Mouse (Mus musculus): Measurements from ENCODE around the gene Enc1.

The Enc1 gene

DNA sequence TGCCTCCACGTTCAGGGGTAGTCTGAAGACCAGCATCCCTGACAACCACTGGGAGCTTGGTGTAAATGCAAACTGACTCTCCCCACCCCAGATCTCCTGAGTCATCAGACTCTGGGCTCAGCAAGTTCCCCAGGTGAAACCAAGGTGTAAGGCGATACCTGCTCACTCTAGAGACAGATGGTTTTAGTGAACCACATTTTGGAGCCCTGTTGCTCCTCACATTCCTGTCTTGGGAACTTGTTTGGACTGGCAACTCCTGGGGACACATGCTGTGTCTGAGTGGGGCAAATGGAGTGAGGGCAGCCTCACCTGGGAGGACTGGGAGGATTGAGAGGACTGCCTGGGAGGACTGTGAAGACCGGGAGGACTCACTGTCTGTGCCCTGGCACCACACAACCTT lies 13.1 kb upstream of the Enc1 start:
- DNase-seq (ENCODE audit: low spot score), result no peak

DNA sequence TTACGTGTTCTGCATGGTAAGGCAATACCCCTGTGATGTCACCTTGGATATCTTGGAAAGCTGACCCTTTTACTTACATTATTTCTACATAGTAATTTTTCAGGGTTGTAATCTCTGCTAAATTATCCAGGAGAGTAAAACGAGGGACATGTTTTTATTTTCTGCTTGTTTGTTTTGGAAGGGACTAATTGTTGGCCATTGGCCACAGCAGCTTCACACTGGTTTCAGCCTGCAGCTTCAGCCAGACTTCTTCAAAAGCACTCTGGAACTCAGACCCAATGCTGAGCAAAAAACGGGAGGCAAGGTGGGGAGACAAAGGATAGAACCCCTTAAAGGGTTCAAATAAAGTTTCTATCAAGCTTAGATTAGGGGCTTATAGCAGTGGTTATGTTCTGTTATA lies 10.8 kb upstream of the Enc1 start:
- DNase-seq (ENCODE audit: low spot score), result no peak

DNA sequence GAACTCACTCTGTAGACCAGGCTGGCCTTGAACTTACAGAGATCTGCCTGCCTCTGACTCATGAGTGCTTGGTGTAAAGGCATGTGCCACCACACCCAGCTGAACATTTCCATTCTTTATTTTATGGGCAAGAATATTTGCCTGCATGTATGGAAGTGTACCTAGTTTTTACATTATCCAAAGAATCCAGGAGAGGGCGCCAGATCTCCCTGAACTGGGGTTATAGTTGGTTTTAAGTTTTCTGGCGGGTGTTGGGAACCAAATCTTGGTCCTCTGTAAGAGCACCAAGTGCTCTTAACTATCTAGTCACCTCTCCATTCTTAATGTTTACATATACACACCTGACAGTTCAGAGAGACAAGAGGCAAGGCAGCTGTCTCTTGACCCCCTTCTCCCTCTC lies 7.8 kb upstream of the Enc1 start:
- no peak for DNase-seq (ENCODE audit: low spot score)

DNA sequence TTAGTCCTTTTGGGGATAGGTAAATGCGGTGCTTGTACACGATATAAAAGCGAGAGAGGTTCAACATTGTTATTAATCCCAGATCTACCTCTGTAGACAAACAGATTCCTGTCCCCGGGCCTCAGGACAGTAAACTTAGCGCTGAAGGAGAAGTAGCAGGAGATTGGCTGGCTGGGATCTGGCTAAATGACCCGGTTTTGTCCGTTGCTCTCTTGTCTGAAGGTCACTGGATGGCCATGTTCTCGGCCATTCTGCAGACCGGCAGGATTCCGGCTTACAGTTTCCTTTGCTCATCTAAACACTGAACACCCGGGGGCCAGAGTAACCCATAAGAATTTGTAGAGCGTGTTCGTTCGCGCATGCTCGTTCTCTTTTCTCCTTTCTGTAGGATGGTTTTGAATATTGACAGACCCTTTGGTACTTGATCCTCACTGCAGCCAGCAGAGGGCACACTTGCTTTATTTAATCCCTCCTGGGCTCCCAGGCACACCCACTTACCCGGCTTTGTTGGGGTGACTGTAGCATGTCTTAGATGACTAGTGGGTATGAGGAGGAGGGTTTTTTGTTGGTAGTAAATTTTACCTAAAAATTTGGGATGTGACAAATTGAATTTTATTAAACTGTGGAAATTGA lies 6.0 kb upstream of the Enc1 start:
- peak; percentile 55 for DNase-seq (ENCODE audit: low spot score)

DNA sequence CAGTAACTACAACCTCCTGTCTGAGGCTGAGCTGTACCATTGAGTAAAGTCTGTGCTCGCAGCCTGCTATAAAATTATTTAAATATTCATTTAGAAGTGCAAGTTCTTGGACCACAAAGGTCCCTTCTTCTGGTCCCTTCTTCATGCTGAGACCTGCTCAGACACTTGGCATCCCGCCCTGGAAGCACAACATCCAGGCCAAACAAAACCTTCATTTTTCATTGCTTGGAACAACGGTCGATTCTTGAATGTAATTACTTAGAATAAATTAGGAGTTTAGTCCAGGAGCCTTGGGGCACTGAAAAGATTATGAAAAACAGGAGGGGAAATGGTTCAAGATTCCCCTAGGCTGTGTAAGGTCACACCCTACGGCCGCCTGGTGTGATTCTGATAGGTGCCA lies 5.0 kb upstream of the Enc1 start:
- DNase-seq (ENCODE audit: low spot score), result no peak

DNA sequence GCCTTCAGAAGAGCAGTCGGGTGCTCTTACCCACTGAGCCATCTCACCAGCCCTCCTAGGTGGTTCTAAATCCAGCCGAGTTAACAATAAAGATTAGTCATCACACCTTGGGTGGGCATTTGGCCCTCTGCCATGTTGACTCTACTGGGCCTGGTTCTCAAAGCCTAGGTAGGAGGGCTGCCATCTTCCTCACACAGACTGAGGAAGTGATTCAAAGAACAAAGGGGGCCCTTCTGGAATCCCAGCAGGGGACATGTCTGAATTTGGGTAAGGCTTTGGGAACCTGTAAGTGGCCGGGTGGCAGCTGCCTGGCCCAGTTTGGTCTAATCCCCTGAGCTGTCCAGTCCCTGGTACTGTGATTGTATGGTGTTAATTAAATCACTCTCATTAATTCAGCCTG lies 3.2 kb upstream of the Enc1 start:
- no peak for DNase-seq (ENCODE audit: low spot score)

DNA sequence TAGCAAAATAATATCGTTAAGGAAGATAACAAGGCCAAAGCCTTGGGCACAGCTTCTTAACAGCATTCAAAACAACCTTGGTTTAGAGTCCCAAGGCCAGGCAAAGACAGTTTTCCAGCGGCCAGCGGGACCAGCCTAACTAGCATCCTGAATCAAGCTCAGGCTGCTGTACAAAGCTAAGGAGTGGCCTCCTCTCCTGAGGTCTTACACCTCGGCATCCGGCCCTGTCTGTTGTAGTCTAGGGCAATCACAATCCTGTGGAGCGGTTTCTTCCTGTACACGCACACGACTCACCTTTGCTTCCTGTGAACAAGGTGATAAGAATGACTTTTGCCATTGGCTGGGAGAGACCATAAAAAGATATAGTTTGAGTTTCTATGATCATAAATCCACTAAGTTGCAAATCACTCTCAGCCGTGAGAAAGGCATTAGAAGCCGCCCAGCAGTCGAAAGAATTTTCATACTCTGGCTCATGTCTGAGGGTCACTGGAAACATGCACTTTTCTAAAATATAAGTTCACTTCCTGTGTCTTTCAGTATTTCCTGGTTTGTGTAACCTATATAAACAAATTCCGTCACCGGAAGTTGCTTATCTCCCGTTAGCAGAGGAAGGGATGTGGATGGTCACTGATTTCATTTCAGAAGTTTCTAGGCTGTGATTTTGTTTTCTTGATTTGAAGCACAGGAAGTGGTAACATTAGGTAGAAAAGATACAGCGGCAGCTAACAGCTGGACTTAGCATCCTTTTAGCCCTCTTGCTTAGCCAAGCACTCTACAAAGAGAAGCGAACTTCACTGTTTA lies 2.5 kb upstream of the Enc1 start:
- DNase-seq (ENCODE audit: low spot score), result no peak

DNA sequence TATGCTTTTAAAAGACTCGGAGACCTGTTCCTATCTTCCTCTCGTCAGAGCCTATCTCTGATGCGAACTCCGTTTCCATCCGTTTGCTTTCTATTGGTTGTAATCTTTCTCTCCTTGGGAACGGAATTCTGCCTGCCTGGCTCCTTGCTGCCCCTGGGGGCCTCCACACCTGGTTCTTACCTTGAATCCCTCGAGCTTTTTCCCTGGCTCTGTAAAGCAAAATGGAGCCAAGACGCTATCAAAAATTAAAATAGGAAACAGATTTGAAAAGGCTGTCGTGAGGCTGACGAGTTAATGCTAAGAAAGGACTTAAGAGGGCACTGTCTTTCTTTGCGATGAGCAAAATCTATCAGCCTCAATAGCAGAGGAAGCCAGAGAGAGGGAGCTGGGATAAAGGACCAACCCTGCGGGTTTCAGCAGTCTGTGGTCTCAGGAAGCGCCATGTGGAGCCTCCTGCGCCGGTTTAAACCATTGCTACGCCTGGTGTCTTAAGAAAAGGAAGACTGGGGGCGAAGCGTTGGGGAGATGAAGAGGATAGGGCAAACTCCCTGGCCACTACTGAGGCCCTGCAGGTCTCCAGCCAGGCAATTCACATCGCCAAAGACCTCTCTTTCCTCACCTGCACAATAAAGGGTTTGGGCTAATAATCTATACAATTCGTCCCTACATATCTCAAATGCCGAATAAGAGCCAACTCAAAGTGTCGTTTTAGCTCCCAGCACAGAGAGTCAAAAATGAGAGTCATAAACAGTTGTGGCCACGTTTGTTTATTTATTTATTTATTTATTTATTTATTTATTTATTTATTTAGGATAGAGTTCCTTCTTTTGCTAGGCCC lies 1.3 kb upstream of the Enc1 start:
- DNase-seq (ENCODE audit: low spot score), result no peak

DNA sequence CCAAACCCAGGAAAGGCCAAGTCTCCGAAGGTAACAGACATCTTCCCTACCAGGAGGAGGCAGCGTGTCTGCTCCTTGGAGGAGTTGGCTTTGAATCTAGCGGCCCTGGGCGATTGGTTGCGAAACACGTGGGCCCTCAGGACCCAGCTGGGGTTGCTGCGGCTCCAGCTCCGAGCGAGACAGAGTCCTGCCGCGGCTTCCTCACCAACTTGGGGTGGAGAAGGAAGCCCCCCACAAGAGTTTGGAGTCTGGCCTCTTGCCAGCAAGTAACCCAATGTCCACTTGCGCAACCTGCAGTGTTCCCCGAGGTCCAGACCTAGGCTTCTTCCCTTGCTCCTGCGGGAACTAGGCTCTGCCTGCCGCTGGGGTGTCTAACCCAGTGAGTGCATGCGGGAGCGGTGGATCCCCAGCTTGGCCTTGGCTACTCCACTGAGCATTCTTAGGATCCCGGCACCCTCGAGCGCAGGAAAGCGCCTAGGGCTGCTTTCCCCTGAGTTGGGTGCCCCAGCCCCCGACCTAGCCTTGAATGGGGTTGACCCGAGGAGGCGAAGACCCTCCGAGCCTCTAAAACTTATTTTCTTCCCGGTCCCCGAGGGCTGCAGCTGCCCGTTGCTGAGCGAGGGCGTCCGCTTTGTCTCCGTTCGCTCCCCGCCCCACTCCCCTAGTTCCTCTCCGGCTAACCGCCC lies 483 bp upstream of the Enc1 start:
- DNase-seq (ENCODE audit: low spot score), result peak; percentile 82

DNA sequence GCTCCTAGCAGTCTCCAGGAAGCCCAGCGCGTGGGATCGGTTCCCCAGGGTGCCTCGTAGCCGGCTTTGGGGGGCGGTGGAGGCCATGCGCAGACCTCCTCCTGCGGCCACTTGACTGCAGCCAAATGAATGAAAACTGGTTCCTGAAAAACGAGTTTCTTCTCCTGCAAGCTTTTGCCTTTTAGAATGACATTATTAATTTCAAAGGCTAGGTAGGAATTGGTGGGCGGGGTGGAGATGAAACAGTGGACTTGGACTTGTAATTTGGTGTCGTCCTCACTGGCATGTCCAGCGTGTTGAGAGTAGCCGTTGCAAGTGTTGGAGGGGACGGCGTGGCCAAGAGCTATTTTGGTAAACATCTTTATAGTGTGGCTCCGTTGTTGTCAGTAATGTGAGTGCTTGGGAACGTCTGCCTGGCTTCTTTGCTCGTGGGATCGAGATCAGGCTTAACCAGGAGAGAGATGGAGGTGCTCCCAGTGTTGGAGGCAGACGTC lies 929 bp downstream of the Enc1 start:
- DNase-seq (ENCODE audit: low spot score), result no peak

DNA sequence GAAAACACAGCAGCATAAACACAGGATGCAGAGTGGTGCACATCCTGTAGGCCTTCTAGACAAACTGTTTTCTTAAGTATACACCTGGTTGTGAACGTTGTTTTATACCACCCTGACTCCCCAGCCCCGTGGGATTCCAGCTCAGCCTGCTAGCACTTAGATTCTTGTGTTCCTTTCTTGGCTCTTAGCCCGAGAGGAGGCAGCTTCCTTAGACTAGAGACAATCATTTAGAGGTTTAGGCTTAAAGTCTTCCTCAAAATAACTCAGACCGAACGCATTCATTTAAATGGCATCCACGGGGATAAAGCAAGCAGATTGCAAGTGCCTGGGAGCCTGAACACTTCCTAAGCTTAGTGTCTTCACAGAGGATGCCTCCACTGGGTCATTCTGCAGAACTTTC lies 1.8 kb downstream of the Enc1 start:
- no peak for DNase-seq (ENCODE audit: low spot score)

DNA sequence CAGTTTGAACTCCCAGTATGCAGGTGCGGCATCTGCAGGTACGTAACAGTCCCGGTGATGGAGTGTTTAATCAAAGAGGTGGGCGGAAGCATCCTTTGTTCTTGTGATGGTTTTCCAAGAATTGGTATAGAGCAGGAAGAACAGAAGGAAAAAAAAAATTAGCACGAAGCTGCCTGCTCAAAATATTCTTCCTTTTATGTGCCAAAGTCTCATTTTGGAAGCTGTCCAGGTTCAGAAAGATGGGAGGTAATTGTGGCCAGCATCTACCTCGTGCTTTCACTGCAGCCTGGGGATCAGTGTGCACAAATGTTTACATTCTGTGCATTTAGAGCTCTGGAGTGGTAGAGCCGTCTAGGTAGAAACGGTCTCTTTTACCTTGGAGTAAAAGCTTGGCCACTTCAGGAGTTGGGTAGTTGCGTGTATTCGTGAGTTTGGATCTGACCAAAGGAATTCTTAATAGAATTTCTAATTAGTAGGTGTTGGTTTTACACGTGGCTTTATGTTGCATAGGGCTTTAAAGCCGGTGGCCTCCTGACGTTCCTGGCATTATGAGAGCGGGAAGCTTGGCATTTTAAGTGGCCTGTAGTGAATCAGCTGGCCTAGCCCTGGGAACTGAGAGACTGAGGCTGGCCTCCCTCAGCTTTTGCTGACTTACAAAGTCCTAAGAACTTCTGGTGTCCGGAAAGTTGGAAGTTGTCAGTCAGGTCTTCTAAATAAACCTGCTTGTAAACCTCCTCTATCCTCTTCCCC lies 3.2 kb downstream of the Enc1 start:
- DNase-seq (ENCODE audit: low spot score), result no peak

DNA sequence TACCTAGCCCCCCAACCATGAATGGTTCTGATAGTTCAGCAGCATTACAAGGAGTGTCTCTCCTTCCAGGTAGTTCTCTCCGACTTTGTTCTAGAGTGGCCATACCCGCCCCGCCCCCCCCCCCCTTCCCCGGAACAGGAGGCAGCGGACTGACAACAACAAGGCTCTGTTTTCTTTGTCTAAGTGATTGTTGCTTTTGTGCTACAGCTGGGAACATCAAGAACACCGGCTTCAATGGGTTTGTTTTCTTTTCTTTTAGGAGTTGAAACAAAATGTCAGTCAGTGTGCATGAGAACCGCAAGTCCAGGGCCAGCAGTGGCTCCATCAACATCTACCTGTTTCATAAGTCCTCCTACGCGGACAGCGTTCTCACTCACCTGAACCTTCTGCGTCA lies 3.8 kb downstream of the Enc1 start:
- DNase-seq (ENCODE audit: low spot score), result peak; percentile 54

DNA sequence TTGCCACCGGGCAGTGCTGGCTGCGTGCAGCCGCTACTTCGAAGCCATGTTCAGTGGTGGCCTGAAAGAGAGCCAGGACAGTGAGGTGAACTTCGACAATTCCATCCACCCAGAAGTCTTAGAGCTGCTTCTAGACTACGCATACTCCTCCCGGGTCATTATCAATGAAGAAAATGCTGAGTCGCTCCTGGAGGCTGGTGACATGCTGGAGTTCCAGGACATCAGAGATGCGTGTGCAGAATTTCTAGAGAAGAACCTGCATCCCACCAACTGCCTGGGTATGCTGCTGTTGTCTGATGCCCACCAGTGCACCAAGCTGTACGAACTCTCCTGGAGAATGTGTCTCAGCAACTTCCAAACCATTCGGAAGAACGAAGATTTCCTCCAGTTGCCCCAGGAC lies 4.3 kb downstream of the Enc1 start:
- no peak for DNase-seq (ENCODE audit: low spot score)

DNA sequence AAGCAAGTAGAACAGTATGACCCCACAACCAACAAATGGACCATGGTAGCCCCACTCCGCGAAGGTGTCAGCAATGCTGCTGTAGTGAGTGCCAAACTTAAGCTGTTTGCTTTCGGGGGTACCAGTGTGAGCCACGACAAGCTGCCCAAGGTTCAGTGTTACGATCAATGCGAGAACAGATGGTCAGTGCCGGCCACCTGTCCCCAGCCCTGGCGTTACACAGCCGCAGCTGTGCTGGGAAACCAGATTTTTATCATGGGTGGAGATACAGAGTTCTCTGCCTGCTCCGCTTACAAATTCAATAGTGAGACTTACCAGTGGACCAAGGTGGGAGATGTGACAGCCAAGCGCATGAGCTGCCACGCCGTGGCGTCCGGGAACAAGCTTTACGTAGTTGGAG lies 5.3 kb downstream of the Enc1 start:
- no peak for DNase-seq (ENCODE audit: low spot score)

DNA sequence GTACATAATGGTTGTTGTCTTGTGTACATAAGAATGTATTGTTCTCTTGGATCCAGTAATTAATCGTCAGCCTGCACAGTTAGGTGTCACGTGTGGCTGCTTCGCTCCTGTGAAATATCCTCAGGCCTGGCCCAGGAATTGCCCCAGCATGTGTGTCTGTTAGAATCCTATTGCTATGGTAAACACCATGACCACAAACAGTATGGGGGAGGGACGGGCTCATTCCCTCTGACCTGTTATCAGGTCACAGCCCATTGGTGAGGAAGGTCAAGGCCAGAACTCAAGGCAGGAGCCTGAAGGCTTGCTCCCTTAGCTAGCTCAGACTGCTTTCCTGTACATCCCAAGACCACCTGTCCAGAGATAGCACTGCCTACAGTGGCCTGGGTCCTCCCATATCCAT lies 6.8 kb downstream of the Enc1 start:
- no peak for DNase-seq (ENCODE audit: low spot score)

DNA sequence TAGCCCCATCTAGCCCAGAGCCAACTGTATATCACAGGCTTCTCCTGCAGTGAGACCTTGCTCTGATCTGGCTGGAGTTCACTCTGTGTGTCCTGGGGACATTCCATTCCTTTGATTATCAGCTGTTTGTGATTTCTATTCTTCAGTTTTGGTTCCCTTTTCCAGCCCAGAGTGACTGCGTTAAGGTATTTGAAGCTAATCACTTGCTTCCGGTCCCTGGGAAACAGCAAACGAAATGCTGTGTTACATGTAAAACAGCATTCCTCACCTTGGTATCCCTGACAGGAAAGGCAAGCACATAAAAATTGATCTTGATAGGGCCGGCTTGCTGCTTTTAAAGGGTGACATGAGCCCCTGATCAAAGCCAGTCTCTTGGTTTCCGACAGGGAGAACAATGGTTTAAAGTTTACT lies 8.2 kb downstream of the Enc1 start:
- DNase-seq (ENCODE audit: low spot score), result no peak

DNA sequence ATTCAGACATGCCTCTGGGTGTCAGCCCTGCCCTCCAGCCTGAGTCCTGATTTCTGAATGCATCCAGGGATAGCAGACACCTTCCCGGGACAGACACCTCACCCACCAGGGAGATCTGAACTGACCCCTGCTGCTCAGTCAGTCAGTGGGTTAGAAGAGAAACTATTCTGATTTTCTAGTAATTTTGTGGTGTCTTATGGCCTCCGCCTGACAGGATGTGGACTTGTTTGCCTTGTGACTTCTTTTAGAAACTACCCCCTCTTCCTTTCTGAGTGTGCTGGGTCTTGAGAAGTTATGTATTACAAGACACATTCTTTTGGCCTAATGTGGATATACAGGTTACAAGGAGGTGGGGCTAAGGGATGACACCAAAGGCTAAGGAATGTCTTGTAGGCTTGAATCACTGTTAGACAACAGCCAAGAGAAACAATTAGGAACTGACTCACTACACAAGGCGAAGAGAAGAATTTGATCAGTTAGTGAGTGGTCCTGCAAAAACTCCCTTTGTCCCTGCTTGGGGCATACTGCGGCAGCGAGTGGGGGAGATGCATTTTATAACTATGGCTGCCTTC lies 8.7 kb downstream of the Enc1 start:
- no peak for DNase-seq (ENCODE audit: low spot score)

DNA sequence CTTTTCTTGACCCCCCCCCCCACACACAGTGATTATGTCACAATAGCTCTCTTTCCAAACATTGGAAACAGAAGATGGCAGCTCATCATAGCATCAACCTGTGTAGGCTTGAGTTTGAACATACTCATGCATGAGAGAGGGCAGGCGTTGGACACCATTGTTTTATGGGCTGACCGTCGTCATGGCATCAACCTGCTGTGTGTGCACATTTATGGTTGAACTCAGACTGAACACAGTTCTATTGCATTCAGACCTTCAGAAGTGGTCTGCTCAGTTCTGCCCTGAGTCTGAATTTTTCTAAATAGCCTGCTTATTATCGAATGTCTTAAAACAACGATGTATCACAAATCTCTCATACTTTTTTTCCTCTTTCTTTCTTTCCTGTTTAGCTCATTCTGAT lies 9.2 kb downstream of the Enc1 start:
- DNase-seq (ENCODE audit: low spot score), result no peak

DNA sequence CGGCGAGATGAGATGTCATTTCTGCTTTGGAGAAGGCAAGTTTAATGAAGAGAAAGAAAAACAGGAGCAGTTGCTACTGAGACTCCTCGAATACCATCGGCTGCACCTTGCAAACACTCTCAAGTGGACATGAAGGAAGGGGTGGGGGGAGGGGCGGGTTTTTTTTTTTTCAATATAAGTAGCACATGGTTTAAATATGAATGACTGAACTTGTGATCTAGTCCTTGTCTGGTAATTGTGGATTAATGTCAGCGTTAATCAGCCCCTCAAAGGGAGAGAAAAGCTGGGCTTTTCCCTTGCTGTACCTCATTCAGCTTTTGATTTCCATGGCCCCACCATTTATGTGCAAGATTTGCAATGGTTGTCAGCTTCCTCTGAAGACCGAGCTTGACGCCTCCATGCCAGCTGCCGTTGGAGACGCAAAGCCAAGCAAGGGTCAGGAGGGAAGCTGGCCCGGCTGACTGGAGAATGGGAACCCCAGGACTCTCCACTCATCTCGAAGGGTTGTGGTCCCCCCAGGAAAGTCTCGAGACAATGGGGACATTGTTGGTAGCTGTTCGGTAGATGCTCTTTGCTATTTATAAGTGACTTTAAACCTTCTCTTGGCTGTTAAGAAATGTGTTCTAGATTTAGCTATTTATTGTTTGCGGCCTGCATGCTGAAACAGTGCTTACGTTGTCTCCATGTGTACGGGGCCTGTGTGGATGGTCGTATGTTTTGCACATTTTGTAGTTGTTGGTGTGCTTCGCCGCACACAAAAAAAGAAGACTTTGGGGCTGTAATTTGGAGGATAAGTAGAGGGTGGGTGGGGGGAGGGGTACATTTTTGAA lies 9.9 kb downstream of the Enc1 start:
- DNase-seq (ENCODE audit: low spot score), result no peak
